ENCODE assay signal across 19 mouse cellular contexts in the genomic region with DNA sequence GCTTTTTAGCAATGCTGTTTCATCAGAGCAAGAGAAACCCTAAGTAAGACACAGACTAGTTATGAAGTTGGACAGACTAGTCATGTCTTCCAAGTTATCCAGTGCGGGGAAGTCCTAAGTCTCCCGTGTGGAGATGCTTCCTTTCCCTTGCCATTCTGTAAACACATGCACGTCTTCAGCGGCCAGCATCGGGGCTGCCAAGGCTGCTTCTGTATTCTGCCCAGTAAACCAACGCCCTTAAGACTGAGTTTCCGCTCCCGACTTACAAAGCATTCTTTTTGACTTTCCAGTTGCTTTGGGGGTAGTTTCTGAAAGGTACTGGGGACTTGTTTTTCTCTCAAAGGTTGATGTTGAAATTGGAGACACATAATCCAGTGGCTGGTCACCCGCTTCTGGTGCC. TPM values are rescaled to one million over a fixed set of nuclear protein-coding genes. Genes with fewer than 3 reads are reported as not detected.
"Had no signal": no experiment of that assay in that cellular context is flagged by ENCODE, and none has a peak within 500 bp of the region (broad histone marks: within the 10 kb centered on the region; RNA-seq: fewer than 3 reads in every experiment).

No protein-coding gene starts in this region.

- H3K9ac ChIP-seq: limb, embryonic 12.5 days; limb, embryonic 15.5 days; liver, embryonic 12.5 days; liver, embryonic 15.5 days; midbrain, embryonic 12.5 days; midbrain, embryonic 15.5 days; neural tube, embryonic 12.5 days; stomach, embryonic 15.5 days had no signal

- H3K4me2 ChIP-seq: limb, embryonic 12.5 days; limb, embryonic 15.5 days; liver, embryonic 12.5 days; liver, embryonic 15.5 days; midbrain, embryonic 12.5 days; midbrain, embryonic 15.5 days; neural tube, embryonic 12.5 days; stomach, embryonic 15.5 days had no signal

- H3K9me3 ChIP-seq: limb, embryonic 12.5 days; limb, embryonic 15.5 days; liver, embryonic 12.5 days; liver, embryonic 15.5 days; midbrain, embryonic 12.5 days; midbrain, embryonic 15.5 days; neural tube, embryonic 12.5 days; stomach, embryonic 15.5 days had no signal

- H3K4me1 ChIP-seq: limb, embryonic 12.5 days; limb, embryonic 15.5 days; midbrain, embryonic 15.5 days; neural tube, embryonic 12.5 days; stomach, embryonic 15.5 days had no signal

- H3K4me3 ChIP-seq: limb, embryonic 12.5 days; limb, embryonic 15.5 days; liver, embryonic 12.5 days; liver, embryonic 15.5 days; midbrain, embryonic 12.5 days; midbrain, embryonic 15.5 days; neural tube, embryonic 12.5 days; stomach, embryonic 15.5 days had no signal

- DNase-seq: kidney, adult 2 months; kidney, postnatal 36 days; left cerebral cortex, postnatal 4 days; retina, postnatal 1 day; right cerebral cortex, postnatal 25 days; spleen, adult 18-20 months; thymus, postnatal 25 days had no signal

- H3K36me3 ChIP-seq: limb, embryonic 12.5 days; limb, embryonic 15.5 days; liver, embryonic 12.5 days; liver, embryonic 15.5 days; midbrain, embryonic 12.5 days; midbrain, embryonic 15.5 days; neural tube, embryonic 12.5 days; stomach, embryonic 15.5 days had no signal

- H3K27me3 ChIP-seq: limb, embryonic 12.5 days; limb, embryonic 15.5 days; liver, embryonic 12.5 days; liver, embryonic 15.5 days; midbrain, embryonic 12.5 days; midbrain, embryonic 15.5 days; neural tube, embryonic 12.5 days; stomach, embryonic 15.5 days had no signal

- H3K27ac ChIP-seq: kidney, postnatal 0 days; limb, embryonic 12.5 days; limb, embryonic 15.5 days; liver, embryonic 12.5 days; liver, embryonic 15.5 days; macrophage; midbrain, embryonic 12.5 days; midbrain, embryonic 15.5 days; neural tube, embryonic 12.5 days; stomach, embryonic 15.5 days had no signal

- ATAC-seq: intestine, postnatal 0 days; liver, embryonic 12.5 days; midbrain, embryonic 15.5 days had no signal

RNA-seq across cellular contexts. Expression of gene Gna14, which starts 26.9 kb away (rescaled TPM):
- total RNA-seq: neutrophil, adult 5-6 weeks had no signal
